Comparison of ENCODE assay signal across 11 mouse cellular contexts in the genomic region with DNA sequence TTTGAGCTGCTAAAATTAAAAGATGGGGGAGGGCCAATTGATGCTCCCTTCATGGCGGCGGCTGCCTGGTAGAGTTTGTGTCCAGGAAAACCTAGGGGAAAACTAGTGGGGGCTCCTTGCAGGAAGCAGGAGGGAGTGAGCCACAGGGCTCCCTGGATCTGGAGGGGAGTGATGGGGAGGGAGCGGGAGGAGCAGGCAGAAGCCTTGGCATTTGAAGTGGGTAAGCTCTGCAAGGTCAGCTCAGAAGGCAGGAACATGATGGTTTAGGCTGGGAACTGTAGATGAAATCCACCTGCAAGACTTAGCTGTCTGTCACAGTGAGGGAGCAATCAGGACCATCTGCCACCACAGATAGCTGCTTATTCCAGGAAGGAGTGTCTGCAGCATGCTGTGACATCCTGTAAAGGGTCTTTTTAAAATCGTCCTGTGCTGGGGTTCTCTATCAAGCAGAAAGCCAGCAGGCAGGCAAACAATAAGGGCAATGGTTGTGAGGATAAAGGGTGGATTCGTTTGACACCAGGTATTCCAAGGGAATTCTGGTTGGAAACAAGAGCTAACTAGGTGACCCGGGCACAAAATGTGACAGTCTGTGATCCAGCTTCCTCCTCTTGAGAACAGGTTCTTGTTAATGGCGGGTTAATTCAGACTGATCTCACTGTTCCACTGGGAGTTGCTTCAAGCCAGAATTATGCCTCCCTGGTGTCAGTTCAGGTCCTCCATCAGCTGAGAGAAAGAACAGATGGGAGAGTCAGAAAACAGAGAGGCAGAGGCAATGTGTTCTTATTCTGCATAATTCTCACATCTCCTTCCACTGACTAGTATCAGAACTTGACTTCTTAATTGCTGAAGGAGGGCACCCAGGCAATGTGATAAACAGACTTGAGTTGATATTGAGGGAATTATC. TPM values are rescaled to one million over a fixed set of nuclear protein-coding genes. Genes with fewer than 3 reads are reported as not detected.
DNase-seq lines count a peak whose midpoint lies in the region; ATAC-seq lines count a peak whose summit lies in the region.
"Had no signal": no experiment of that assay in that cellular context is flagged by ENCODE, and none has a peak within 500 bp of the region (broad histone marks: within the 10 kb centered on the region; RNA-seq: fewer than 3 reads in every experiment).

No protein-coding gene starts in this region.

- H3K4me2 ChIP-seq in hindbrain, embryonic 14.5 days (replicated peaks): no peak overlapping the region
- H3K4me2 ChIP-seq in neural tube, embryonic 12.5 days (replicated peaks): no peak overlapping the region
- H3K4me2 ChIP-seq: heart, embryonic 13.5 days; liver, embryonic 13.5 days had no signal

- ATAC-seq in hindbrain, embryonic 14.5 days (ENCODE audit: low FRiP score): peak; percentile 34; the same call in 1 of the 2 replicates
- ATAC-seq in neural tube, embryonic 12.5 days (ENCODE audit: low FRiP score, low read depth): no peak
- ATAC-seq in megakaryocyte, adult 5-6 weeks (ENCODE audit: poor library complexity, severe bottlenecking): no peak

- peaks cover 13% of the 10 kb centered on the region for H3K4me1 ChIP-seq in hindbrain, embryonic 14.5 days (replicated peaks; ENCODE audit: control insufficient read depth, insufficient read depth, low read length)
- H3K4me1 ChIP-seq in neural tube, embryonic 12.5 days: no peaks in the 10 kb centered on the region
- H3K4me1 ChIP-seq: heart, embryonic 13.5 days; liver, embryonic 13.5 days had no signal

- H3K27ac ChIP-seq in hindbrain, embryonic 14.5 days: peak overlapping the region; percentile 73
- H3K27ac ChIP-seq in neural tube, embryonic 12.5 days: 0 out of 2 replicates have a peak overlapping the region, but pooled peaks have one; percentile 32
- H3K27ac ChIP-seq: heart, embryonic 13.5 days; liver, embryonic 13.5 days had no signal

- no peaks in the 10 kb centered on the region for H3K27me3 ChIP-seq in hindbrain, embryonic 14.5 days (ENCODE audit: control insufficient read depth, insufficient read depth, low read length)
- no peaks in the 10 kb centered on the region for H3K27me3 ChIP-seq in neural tube, embryonic 12.5 days (replicated peaks)
- H3K27me3 ChIP-seq: heart, embryonic 13.5 days; liver, embryonic 13.5 days had no signal

- no peaks in the 10 kb centered on the region for H3K36me3 ChIP-seq in hindbrain, embryonic 14.5 days (replicated peaks; ENCODE audit: control insufficient read depth, insufficient read depth)
- H3K36me3 ChIP-seq in neural tube, embryonic 12.5 days: no peaks in the 10 kb centered on the region
- H3K36me3 ChIP-seq: heart, embryonic 13.5 days; liver, embryonic 13.5 days had no signal

- DNase-seq in layer of hippocampus, adult 11-12 months (ENCODE audit: low spot score): peak; percentile 36
- no peak for DNase-seq in layer of hippocampus, adult 9-10 months (ENCODE audit: low spot score)
- peak; percentile 71 to 72 for DNase-seq in cerebellum, postnatal 10 days
- no peak for DNase-seq in hindbrain, embryonic 14.5 days (ENCODE audit: low spot score)
- no peak for DNase-seq in lung, postnatal 25 days (ENCODE audit: low spot score)
- DNase-seq in kidney, postnatal 4 days: no peak
- DNase-seq: liver, embryonic 13.5 days had no signal

- no peaks in the 10 kb centered on the region for H3K9me3 ChIP-seq in hindbrain, embryonic 14.5 days (ENCODE audit: control insufficient read depth, low read length)
- H3K9me3 ChIP-seq in neural tube, embryonic 12.5 days: no peaks in the 10 kb centered on the region
- H3K9me3 ChIP-seq: heart, embryonic 13.5 days; liver, embryonic 13.5 days had no signal

- no peak overlapping the region for H3K4me3 ChIP-seq in hindbrain, embryonic 14.5 days (replicated peaks; ENCODE audit: low read length)
- no peak overlapping the region for H3K4me3 ChIP-seq in neural tube, embryonic 12.5 days
- H3K4me3 ChIP-seq: heart, embryonic 13.5 days; liver, embryonic 13.5 days; myocyte had no signal

- 0 out of 2 replicates have a peak overlapping the region, but pooled peaks have one; percentile 34 for H3K9ac ChIP-seq in hindbrain, embryonic 14.5 days
- no peak overlapping the region for H3K9ac ChIP-seq in neural tube, embryonic 12.5 days
- H3K9ac ChIP-seq: heart, embryonic 13.5 days; liver, embryonic 13.5 days had no signal

- 22% methylated on average over 7 of the region's 7 CpGs for WGBS in hindbrain, embryonic 14.5 days
- WGBS in neural tube, embryonic 12.5 days: 30% methylated on average over 7 of the region's 7 CpGs

RNA-seq across cellular contexts. Expression of a gene that starts 46.9 kb away (rescaled TPM):
- not detected in 2 replicates for polyA plus RNA-seq in hindbrain, embryonic 14.5 days (2014; fragmentation: Nextera tagmentation; extraction: Ambion mirVana)
- polyA plus RNA-seq in neural tube, embryonic 12.5 days (2016; fragmentation: Nextera tagmentation; extraction: Ambion mirVana): not detected in 2 replicates
- not detected in 2 replicates for total RNA-seq in megakaryocyte, adult 5-6 weeks (2015)
- 0.11 TPM in 1 of 2 replicates, not detected in the other for total RNA-seq in megakaryocyte, adult 5-6 weeks (2017)
- polyA plus RNA-seq: myocyte had no signal

Comparison
In these comparisons a context has a peak if more than half of its experiments do, and no peak if none do; other contexts are left out.
1. DNase-seq: peak in layer of hippocampus, adult 11-12 months (single experiment) and cerebellum, postnatal 10 days (2 of 2); none in layer of hippocampus, adult 9-10 months (single experiment), hindbrain, embryonic 14.5 days (single experiment), lung, postnatal 25 days (single experiment) and kidney, postnatal 4 days (0 of 2).